Mouse (Mus musculus) midbrain, embryonic 15.5 days (tissue): ENCODE measurements around the gene Cacng7. TPM values are rescaled to one million over a fixed set of nuclear protein-coding genes. Genes with fewer than 3 reads are reported as not detected.

ENCODE experiments used
- ATAC-seq: fragments of 200-750 bp; cut with Nextera tagmentation; replicated peaks from 2 replicates; pipeline ENCODE4 v1.8.0; 2017; ENCODE audit warnings: moderate TSS enrichment
- H3K27ac ChIP-seq: fragments of 300-500 bp; sonication (generic); 2 replicates; pipeline ENCODE4 v1.5.1; 2015; ENCODE audit warnings: mild to moderate bottlenecking, inconsistent platforms
- H3K27me3 ChIP-seq: fragments of 300-500 bp; sonication (generic); replicated peaks from 2 replicates; pipeline ENCODE4 v1.6.1; 2015; ENCODE audit warnings: inconsistent platforms
- H3K36me3 ChIP-seq: fragments of 300-500 bp; sonication (generic); replicated peaks from 2 replicates; pipeline ENCODE4 v1.6.1; 2015; ENCODE audit warnings: inconsistent platforms
- H3K4me1 ChIP-seq: fragments of 300-500 bp; sonication (generic); 2 replicates; pipeline ENCODE4 v1.6.1; 2015; ENCODE audit warnings: inconsistent platforms
- H3K4me2 ChIP-seq: fragments of 300-500 bp; sonication (generic); 2 replicates; pipeline ENCODE4 v1.6.1; 2015; ENCODE audit warnings: inconsistent platforms, mild to moderate bottlenecking, moderate library complexity
- H3K4me3 ChIP-seq: fragments of 300-500 bp; sonication (generic); 2 replicates; pipeline ENCODE4 v1.5.1; 2015; ENCODE audit warnings: mild to moderate bottlenecking, inconsistent platforms
- H3K9ac ChIP-seq: fragments of 300-500 bp; sonication (generic); 2 replicates; pipeline ENCODE4 v1.6.1; 2015; ENCODE audit warnings: mild to moderate bottlenecking, inconsistent platforms
- H3K9me3 ChIP-seq: fragments of 300-500 bp; sonication (generic); 2 replicates; pipeline ENCODE4 v1.6.1; 2016; ENCODE audit warnings: inconsistent platforms
- WGBS: fragments of 180-500 bp; shearing (Covaris S2); methylation state at CpG from one replicate; pipeline ENCODE4 v1.1.7; 2015; ENCODE audit warnings: mixed read lengths; 5-methylcytosine and 5-hydroxymethylcytosine counted together
- polyA plus RNA-seq: library from polyadenylated mRNA; unstranded; fragments of >200 nt; fragmentation: Nextera tagmentation; extraction: Ambion mirVana; gene quantifications from 2 replicates; pipeline ENCODE4 v1.2.1, GENCODE M21; 2015

Cacng7 gene
- polyA plus RNA-seq, 1 experiment from 2014 or later = 4.0 TPM

- no peaks in the 10 kb centered on the region for H3K9me3 ChIP-seq
- peaks cover 10% of the 10 kb centered on the region; the same call in 1 of the 2 replicates for H3K36me3 ChIP-seq
- WGBS = 87% methylated on average over 6 of the region's 6 CpGs
- H3K4me2 ChIP-seq = no peak overlapping the region
- no peaks in the 10 kb centered on the region for H3K27me3 ChIP-seq
- H3K4me1 ChIP-seq = no peaks in the 10 kb centered on the region
- no peak overlapping the region for H3K9ac ChIP-seq
- no peak overlapping the region for H3K27ac ChIP-seq
- H3K4me3 ChIP-seq = no peak overlapping the region
- ATAC-seq = no peak
These were observed 22.1 kb downstream of the Cacng7 start for GRCm38 (mm10) chr7:3354850-3355249.

DNA sequence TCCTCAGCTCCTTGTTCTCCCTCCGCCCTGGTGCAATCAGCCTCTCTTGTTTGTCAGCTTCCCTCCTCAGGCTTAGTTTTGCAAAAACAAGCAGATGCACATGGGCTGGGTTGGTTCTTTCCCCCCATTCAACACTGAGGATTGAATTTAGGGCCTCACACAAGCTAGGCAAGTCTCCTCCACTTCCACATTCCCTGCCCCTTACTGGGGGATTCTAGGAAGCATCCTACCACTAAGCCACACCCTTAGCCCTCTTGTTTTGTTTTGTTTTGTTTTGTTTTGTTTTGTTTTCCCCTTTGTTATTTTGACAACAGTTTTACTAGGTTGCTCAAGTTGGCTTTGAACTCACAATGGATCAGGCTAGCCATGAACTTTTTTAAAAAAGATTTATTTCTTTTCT lies 27.9 kb downstream of the Cacng7 start:
- Histone ChIP-seq H3K9me3 (no peaks in the 10 kb centered on the region), H3K4me2 (no peak overlapping the region), H3K36me3 (0 out of 2 replicates have a peak, but pooled peaks cover 15% of the 10 kb centered on the region), H3K27me3 (no peaks in the 10 kb centered on the region; the same call in 1 of the 2 replicates), H3K9ac (no peak overlapping the region), H3K4me3 (no peak overlapping the region), H3K27ac (no peak overlapping the region), H3K4me1 (no peaks in the 10 kb centered on the region)
- WGBS = 94% methylated on average over 1 of the region's 1 CpGs
- no peak for ATAC-seq

DNA sequence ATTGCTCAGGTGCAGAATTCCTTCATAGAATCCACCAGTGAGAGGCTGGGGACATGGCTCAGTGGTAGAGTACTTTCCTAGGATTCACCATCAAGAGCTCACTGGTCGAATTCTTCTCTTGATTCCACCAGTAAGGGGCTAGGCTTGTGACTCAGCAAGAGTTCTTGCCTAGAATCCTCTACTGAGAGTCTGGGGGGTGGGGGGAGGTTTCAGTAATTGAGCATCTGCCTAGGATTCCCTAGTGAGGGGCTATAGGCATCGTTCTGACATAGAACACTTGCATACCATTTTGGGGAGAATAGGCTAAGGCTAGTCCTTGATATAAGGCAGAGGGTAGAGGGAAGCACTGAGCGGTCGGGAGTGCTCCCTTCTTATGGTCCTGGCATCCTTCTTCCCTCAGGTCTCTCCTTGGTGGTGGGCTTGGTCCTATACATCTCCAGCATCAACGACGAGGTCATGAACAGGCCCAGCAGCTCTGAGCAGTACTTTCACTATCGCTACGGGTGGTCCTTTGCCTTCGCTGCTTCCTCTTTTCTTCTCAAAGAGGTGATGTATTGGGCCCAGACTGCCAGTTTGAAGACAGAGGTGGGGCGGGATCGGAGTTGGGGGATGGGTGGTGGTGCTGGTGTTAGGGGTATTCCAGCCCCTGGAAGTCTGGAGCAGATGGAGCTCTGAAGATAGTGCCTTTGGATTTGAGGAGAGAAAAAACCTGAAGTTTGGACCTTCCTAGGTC lies 33.0 kb downstream of the Cacng7 start:
- Histone ChIP-seq H3K27me3 (peaks cover 3% of the 10 kb centered on the region; the same call in 1 of the 2 replicates), H3K4me1 (peaks cover 7% of the 10 kb centered on the region), H3K9me3 (no peaks in the 10 kb centered on the region), H3K9ac (no peak overlapping the region), H3K4me2 (no peak overlapping the region), H3K36me3 (0 out of 2 replicates have a peak, but pooled peaks cover 13% of the 10 kb centered on the region), H3K27ac (no peak overlapping the region), H3K4me3 (no peak overlapping the region)
- ATAC-seq = no peak
- 56% methylated on average over 11 of the region's 11 CpGs for WGBS

GRCm38 (mm10) chr7:3366705-3367516 lies 34.2 kb downstream of the Cacng7 start:
- 23% methylated on average over 42 of the region's 42 CpGs for WGBS
- Histone ChIP-seq H3K4me3 (no peak overlapping the region), H3K27me3 (peaks cover 3% of the 10 kb centered on the region; the same call in 1 of the 2 replicates), H3K27ac (no peak overlapping the region), H3K4me1 (peaks cover 7% of the 10 kb centered on the region), H3K4me2 (peak overlapping the region; percentile 26), H3K9ac (no peak overlapping the region), H3K36me3 (0 out of 2 replicates have a peak, but pooled peaks cover 10% of the 10 kb centered on the region), H3K9me3 (no peaks in the 10 kb centered on the region)
- ATAC-seq = peak; percentile 32; the same call in 1 of the 2 replicates

DNA sequence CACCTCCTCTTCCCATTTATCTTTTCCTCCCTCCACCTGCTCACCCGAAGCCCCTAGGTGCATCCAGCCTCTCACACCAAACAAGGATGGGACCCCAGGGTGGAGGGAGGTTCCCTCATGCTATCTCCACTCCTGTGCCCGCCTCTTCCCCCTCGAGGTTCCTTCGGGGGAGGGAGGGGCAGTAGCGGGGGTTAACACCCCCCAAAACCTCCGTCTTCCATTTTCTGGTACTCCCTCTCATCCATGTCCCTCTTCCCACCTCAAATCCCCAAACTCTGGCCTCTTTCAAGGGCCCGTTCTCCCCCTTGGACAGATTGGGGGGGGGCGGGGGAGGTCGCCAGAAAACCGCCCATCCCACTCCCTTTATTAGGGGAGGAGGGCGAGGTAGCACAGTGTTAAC lies 34.8 kb downstream of the Cacng7 start:
- peak overlapping the region; percentile 26 for H3K4me2 ChIP-seq
- H3K27me3 ChIP-seq = peaks cover 3% of the 10 kb centered on the region; the same call in 1 of the 2 replicates
- no peak overlapping the region for H3K9ac ChIP-seq
- ATAC-seq = 0 out of 2 replicates have a peak, but pooled peaks have one; percentile 37
- no peak overlapping the region for H3K27ac ChIP-seq
- H3K4me1 ChIP-seq = peaks cover 7% of the 10 kb centered on the region
- no peak overlapping the region for H3K4me3 ChIP-seq
- H3K9me3 ChIP-seq = no peaks in the 10 kb centered on the region
- H3K36me3 ChIP-seq = 0 out of 2 replicates have a peak, but pooled peaks cover 10% of the 10 kb centered on the region
- WGBS = 14% methylated on average over 11 of the region's 11 CpGs

DNA sequence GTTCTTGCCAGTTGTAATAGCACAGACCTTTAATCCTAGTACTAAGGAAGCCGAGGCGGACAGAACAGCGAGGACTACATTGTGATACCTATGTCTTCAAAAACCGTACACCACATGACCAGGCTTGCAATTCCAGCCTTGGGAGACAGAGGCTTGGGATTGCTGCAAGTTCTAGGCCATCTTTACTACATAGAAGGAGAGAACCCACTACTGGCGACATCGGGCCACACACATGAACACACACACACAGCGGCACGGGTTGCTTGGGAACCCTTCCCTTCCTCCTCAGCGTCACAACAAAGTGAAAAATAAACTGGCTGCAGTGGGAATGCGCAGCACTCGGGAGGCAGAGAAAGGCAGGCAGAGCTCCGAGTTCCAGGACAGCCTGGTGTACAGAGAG lies 35.6 kb downstream of the Cacng7 start:
- ATAC-seq = peak; percentile 21
- Histone ChIP-seq H3K27ac (no peak overlapping the region), H3K4me2 (no peak overlapping the region), H3K9ac (no peak overlapping the region), H3K4me1 (peaks cover 7% of the 10 kb centered on the region), H3K36me3 (0 out of 2 replicates have a peak, but pooled peaks cover 10% of the 10 kb centered on the region), H3K27me3 (peaks cover 3% of the 10 kb centered on the region; the same call in 1 of the 2 replicates), H3K9me3 (no peaks in the 10 kb centered on the region), H3K4me3 (no peak overlapping the region)
- WGBS = 24% methylated on average over 12 of the region's 12 CpGs

DNA sequence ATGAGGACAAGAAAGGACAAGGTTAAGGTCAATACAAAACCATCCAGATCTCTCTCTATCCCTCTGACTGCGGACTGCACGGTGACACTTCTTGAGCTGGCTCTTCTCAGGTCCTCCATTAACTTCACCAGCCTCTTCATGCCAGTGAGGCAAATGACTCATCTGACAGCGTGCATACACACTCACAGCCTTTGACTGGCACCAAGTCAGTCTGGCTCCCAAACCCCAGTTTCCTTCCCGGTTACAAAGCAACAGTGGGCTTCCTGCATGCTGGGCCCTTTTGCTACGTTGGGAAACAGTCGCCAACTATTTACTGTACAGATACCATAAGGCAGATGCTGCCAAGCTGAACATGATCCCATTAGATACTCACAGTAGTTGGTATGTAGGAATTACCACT lies 36.4 kb downstream of the Cacng7 start:
- 78% methylated on average over 6 of the region's 6 CpGs for WGBS
- H3K9me3 ChIP-seq = no peaks in the 10 kb centered on the region
- ATAC-seq = no peak

DNA sequence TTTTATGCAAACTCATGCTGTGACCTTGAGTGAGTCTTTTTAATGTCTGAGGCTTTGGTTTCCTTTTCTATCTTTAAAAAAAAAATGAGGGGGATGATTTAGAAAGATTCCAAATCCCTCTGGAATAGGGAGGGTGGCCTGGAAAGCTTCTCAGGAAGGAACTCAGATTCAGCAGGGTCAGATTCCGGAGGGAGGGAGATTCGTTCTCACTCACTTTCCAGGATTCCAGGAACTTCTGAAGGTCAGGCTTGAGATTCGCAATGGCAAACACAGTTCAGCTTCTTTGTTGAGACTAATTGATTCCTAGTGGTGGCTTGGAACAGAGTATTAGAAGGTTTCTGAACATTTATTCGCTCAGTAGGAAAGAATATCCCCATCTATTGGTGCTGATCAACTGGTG lies 37.7 kb downstream of the Cacng7 start:
- no peak overlapping the region for H3K27ac ChIP-seq
- H3K9me3 ChIP-seq = no peaks in the 10 kb centered on the region
- no peak overlapping the region for H3K4me3 ChIP-seq
- peaks cover 7% of the 10 kb centered on the region for H3K4me1 ChIP-seq
- no peak overlapping the region for H3K4me2 ChIP-seq
- 0 out of 2 replicates have a peak, but pooled peaks cover 6% of the 10 kb centered on the region for H3K36me3 ChIP-seq
- no peak overlapping the region for H3K9ac ChIP-seq
- 65% methylated on average over 4 of the region's 4 CpGs for WGBS
- ATAC-seq = no peak
- peaks cover 3% of the 10 kb centered on the region; the same call in 1 of the 2 replicates for H3K27me3 ChIP-seq

More for the DNA sequence above, 36.4 kb downstream of the Cacng7 start:
- Histone ChIP-seq H3K4me2 (no peak overlapping the region), H3K36me3 (0 out of 2 replicates have a peak, but pooled peaks cover 10% of the 10 kb centered on the region), H3K9ac (no peak overlapping the region), H3K4me1 (peaks cover 7% of the 10 kb centered on the region), H3K27ac (no peak overlapping the region), H3K4me3 (no peak overlapping the region), H3K27me3 (peaks cover 3% of the 10 kb centered on the region; the same call in 1 of the 2 replicates)

DNA sequence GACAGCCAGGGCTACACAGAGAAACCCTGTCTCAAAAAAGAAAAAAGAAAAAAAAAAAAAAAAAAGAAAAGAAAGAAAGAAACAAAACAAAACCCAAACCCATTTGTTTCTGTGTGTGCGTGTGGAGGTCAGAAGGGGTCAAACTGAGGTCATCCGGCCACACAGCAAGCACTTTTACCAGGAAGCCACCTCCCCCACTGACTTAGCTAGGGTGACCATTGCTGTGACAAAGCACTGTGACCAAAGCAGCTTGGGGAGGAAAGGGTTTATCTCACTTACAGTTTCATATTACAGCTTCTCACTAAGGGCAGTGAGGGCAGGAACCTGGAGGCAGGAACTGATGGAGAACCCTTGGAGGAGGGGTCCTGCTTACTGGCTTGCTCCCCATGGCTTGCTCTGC lies 39.6 kb downstream of the Cacng7 start:
- H3K4me3 ChIP-seq = no peak overlapping the region
- WGBS = 61% methylated on average over 2 of the region's 2 CpGs
- H3K9ac ChIP-seq = no peak overlapping the region
- H3K27me3 ChIP-seq = no peaks in the 10 kb centered on the region
- H3K9me3 ChIP-seq = no peaks in the 10 kb centered on the region
- H3K4me1 ChIP-seq = peaks cover 4% of the 10 kb centered on the region
- no peak overlapping the region for H3K4me2 ChIP-seq
- H3K36me3 ChIP-seq = no peaks in the 10 kb centered on the region
- ATAC-seq = no peak
- H3K27ac ChIP-seq = no peak overlapping the region

- Histone ChIP-seq H3K27me3 (no peaks in the 10 kb centered on the region), H3K36me3 (no peaks in the 10 kb centered on the region), H3K9me3 (no peaks in the 10 kb centered on the region), H3K9ac (no peak overlapping the region), H3K4me2 (no peak overlapping the region), H3K4me3 (no peak overlapping the region), H3K4me1 (no peaks in the 10 kb centered on the region), H3K27ac (no peak overlapping the region)
- no peak for ATAC-seq
- 89% methylated on average over 8 of the region's 8 CpGs for WGBS
These were observed 41.0 kb downstream of the Cacng7 start for GRCm38 (mm10) chr7:3373754-3374153.

GRCm38 (mm10) chr7:3376831-3377230 lies 44.1 kb downstream of the Cacng7 start:
- WGBS = 53% methylated on average over 4 of the region's 4 CpGs
- Histone ChIP-seq H3K4me1 (no peaks in the 10 kb centered on the region), H3K4me2 (no peak overlapping the region), H3K27me3 (no peaks in the 10 kb centered on the region), H3K36me3 (no peaks in the 10 kb centered on the region), H3K9me3 (no peaks in the 10 kb centered on the region), H3K27ac (no peak overlapping the region), H3K9ac (no peak overlapping the region), H3K4me3 (no peak overlapping the region)
- no peak for ATAC-seq

DNA sequence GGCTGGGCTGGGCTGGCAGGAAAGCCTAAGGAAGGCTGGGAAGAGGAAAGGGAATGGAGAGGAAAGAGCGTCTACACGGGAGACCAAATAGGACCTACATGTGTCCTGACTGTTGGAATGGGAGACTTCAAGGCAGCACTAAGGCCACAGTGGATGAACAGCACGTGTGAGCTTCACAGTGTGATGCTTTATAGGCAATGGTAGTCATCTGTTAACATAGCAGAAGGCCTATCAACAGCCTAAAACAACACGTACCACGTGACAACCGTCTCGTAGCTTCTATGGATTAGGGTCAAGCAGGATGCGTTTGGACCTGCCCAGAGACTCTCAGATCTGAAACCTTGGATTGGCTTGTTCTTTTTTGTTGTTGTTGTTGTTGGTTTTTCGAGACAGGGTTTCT lies 49.4 kb downstream of the Cacng7 start:
- ATAC-seq = no peak
- Histone ChIP-seq H3K27me3 (no peaks in the 10 kb centered on the region), H3K4me3 (no peak overlapping the region), H3K9ac (no peak overlapping the region), H3K36me3 (no peaks in the 10 kb centered on the region), H3K4me1 (0 out of 2 replicates have a peak, but pooled peaks cover 4% of the 10 kb centered on the region), H3K27ac (no peak overlapping the region), H3K4me2 (no peak overlapping the region), H3K9me3 (no peaks in the 10 kb centered on the region)
- 86% methylated on average over 9 of the region's 9 CpGs for WGBS
